Mouse (Mus musculus) brown adipose tissue, adult 24 weeks (tissue): ENCODE results near the gene Rbm18. TPM values are rescaled to one million over a fixed set of nuclear protein-coding genes. Genes with fewer than 3 reads are reported as not detected.
A peak's percentile ranks its signal among the peaks of the same experiment; 100 is the strongest.
"Not testable (repeated sequence)": the region's sequence is repeated elsewhere in the genome, so short reads cannot be mapped to it uniquely, and the experiment has no call there.

Source experiments
- H3K27ac ChIP-seq: fragments of 200-500 bp; replicated peaks from 2 replicates; pipeline ENCODE4 v1.5.1; 2012; ENCODE audit warnings: low read depth, mild to moderate bottlenecking, low read length
- H3K4me1 ChIP-seq: fragments of 200-500 bp; 2 replicates; pipeline ENCODE4 v1.6.1; 2012; ENCODE audit warnings: low read length, mixed read lengths; ENCODE audit not compliant: control insufficient read depth, insufficient read depth, insufficient read length
- H3K4me3 ChIP-seq: fragments of 200-500 bp; 2 replicates; pipeline ENCODE4 v1.5.1; 2012; ENCODE audit warnings: low read depth, mild to moderate bottlenecking, low read length, moderate library complexity; ENCODE audit not compliant: insufficient read depth
- polyA plus RNA-seq: library from polyadenylated mRNA; stranded (reverse); fragments of >200 nt; gene quantifications from 2 replicates; pipeline ENCODE4 v1.2.4, GENCODE M21; 2012; ENCODE audit not compliant: missing spikeins, insufficient read depth, insufficient read length

Gene Rbm18
- polyA plus RNA-seq: 20.0 and 23.1 TPM in 2 replicates

DNA sequence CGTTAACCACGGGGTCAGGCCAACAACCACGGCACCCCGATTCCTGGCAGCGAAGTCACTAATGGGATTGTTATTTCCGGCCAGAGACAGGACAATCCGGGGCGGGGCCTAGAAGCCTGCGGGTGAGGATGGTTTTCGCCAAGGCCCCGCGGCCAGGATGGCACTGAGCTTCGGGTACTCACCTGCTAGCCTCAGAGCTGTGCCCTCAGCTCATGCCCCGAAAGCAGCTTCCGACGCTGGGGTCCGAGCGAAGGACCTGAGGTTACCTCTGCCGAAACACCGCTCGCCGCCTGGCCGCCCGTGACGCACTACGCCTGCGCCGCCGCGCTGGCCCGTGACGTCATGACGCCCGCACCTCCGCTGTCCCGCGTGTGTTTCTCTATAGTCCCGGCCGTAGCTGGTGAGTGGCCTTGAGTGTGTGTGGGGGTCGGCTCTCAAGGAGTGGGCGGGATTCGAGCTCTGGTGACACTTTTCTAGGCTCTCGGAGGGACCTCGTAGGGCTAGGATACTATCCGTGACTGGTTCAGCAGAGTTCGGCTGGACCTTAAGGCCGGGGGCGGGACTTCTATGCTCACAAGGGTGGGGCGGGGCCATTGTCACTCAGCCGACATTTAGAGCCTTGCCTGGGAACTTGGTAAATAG, at the start of gene Rbm18, which contains the start of gene Mrrf:
Rbm18 (minus strand) TSS at position 474 of the 642 bp plus-strand sequence.
Mrrf (plus strand) TSS at position 90 of the 642 bp plus-strand sequence.
- peak within 1 kb of the TSS; percentile 87 for H3K4me3 ChIP-seq

DNA sequence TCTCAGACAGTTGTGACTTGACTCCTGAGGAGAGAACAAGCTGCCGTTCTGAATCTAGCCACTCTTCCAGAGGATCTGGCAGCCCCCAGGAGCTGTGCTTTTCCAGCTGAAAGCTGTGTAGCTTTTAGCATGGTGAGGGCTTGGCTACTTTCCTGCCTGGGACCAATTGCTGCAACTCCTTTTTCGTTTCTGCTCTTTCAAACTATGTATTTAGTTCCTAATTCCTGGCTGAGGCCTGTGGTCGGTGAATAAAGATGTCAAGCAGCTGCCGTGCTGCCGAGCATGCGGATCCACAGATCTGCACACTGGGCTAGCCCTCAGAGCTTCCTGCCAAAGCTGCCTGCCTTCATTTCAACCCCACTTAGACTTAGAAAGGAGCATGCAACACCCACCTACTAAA, 48.3 kb upstream of the Rbm18 start:
- no peak overlapping the region for H3K4me3 ChIP-seq
- no peak overlapping the region for H3K27ac ChIP-seq
- H3K4me1 ChIP-seq: no peaks in the 10 kb centered on the region

More for the DNA sequence above, at the start of gene Rbm18, which contains the start of gene Mrrf:
- peaks cover 8% of the 10 kb centered on the region; the same call in 1 of the 2 replicates for H3K4me1 ChIP-seq
- peak within 1 kb of the TSS; percentile 99 for H3K27ac ChIP-seq

DNA sequence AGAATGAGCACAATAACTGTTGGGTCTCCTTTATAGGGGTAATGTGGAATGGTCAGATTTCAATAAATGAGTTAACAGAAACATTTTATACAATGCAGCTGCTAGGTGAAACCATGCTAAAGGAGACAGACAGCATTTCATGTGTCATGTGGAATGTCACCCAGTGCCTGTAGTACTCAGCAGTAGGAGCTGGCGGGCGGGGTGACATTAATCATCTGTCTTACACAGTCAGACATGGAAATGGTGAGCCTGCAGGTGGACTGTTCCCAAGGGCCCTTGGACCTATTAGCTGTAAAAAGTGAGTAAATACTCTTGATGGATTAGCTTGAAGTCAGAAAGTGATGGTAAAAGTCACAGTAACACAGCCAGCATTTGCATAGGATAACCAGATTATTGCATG, 47.6 kb upstream of the Rbm18 start:
- no peak overlapping the region for H3K27ac ChIP-seq
- H3K4me3 ChIP-seq: no peak overlapping the region
- H3K4me1 ChIP-seq: no peaks in the 10 kb centered on the region

DNA sequence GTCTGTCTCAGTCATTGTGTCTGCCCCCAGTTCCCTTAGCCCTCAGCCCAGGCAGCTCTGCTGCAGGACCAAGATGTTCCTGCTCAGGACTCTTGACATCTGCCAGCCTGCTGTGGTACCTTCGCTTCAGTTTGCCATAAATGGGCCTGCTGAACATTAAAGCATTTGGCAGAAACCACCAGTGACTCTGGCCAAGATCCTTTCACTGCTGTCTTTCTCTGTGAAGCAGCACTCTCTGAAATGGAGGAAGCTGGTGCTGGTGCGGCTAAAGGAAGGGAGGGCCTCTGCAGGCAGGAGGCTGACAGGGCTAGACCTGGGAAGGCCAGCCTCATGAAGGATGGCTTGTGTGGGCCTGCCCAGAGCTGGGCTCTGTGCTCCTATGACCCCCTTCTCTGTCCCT, 46.7 kb upstream of the Rbm18 start:
- H3K4me1 ChIP-seq: no peaks in the 10 kb centered on the region
- H3K4me3 ChIP-seq: no peak overlapping the region
- H3K27ac ChIP-seq: no peak overlapping the region

DNA sequence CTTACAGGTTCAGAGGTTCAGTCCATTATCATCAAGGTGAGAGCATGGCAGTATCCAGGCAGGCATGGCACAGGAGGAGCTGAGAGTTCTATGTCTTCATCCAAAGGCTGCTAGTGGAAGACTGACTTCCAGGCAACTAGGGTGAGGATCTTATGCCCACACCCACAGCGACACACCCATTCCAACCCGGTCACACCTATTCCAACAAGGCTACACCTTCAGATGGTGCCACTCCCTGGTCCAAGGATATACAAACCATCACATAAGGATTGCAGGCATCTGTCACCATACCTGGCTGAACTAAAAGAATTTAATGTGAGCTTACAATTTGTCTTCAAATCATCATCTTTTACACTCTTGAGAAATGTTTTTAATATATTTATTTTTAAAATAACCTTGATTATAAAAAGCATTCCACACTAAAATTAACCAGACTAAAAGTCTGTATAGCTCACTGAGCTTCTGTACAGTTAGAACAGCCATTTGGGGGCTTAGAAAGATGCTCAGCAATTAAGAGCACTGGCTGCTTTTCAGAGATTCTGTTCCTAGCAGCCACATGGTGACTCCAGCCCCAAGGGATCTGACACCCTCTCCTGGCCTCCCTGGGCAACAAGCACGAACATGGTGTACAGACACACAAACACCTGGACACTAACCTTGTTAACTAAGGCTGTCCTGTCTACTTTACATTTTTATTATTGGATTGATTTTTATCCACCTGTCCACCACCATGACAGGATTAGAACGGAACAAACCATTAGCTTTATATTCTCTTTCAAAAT, 45.2 kb upstream of the Rbm18 start:
- not testable (repeated sequence) for H3K27ac ChIP-seq, H3K4me3 ChIP-seq, H3K4me1 ChIP-seq

DNA sequence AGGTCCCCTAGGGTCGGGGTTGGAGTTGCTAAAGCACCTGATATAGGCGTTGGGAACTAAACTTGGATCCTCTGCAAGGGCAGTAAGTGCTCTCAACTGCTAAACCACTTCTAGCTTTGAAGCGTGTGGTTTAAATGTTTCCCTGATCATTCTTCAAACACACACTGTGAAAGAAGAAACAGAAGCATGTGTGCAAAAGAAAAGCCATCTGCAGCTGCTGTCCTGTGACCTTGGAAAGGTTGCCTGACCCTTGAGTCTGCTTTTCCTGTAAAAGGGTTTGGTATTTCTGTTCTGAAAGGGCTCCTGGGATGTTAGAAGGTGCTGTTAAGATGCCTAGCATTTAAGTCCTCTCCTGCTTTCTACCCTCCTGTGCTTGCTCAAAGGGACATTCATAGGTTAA, 42.9 kb upstream of the Rbm18 start:
- Histone ChIP-seq H3K4me1 (no peaks in the 10 kb centered on the region), H3K4me3 (no peak overlapping the region), H3K27ac (no peak overlapping the region)

DNA sequence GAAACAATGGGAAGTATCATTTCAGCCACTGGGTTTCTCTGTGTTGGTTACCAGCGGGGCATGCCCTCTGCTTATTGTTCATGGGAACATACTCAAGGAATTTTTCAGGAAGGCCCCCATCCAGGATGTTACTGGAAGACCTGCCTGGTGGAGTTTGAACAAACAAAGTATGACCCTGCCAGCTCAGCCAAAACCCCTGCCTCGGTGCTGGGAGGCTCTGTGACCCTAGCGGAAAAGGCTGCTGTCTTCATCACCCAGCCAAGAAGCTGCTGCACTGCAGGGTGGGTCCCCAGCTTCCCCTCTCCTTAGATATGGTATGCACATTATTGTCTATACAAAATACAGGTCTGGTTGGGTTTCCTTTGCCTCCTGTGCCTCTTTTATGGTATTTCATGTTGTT, 36.0 kb upstream of the Rbm18 start:
- no peak overlapping the region for H3K4me3 ChIP-seq

DNA sequence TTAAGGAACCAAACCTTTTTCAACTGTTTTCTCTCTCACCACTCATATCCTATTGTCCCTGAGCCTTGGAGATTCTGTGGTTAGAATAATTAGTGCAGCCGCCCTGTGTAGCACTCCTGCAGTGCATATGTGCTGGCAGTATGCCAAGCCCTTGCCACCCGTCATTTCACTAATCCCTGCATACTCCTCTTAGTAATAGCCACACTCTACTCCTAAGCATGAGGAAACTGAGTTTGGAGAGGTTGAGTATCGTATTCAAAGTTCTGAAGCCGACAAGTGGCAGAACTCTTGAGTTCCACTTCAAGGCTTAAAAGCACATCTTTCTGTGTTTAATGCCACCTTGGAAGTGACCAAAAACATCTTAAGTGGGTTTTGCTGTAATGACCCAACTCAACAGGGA, 35.6 kb upstream of the Rbm18 start:
- Histone ChIP-seq H3K27ac (peak overlapping the region; percentile 36), H3K4me1 (peaks cover 13% of the 10 kb centered on the region), H3K4me3 (no peak overlapping the region)

More for the DNA sequence above, 36.0 kb upstream of the Rbm18 start:
- peak overlapping the region; percentile 36 for H3K27ac ChIP-seq
- H3K4me1 ChIP-seq: peaks cover 13% of the 10 kb centered on the region

DNA sequence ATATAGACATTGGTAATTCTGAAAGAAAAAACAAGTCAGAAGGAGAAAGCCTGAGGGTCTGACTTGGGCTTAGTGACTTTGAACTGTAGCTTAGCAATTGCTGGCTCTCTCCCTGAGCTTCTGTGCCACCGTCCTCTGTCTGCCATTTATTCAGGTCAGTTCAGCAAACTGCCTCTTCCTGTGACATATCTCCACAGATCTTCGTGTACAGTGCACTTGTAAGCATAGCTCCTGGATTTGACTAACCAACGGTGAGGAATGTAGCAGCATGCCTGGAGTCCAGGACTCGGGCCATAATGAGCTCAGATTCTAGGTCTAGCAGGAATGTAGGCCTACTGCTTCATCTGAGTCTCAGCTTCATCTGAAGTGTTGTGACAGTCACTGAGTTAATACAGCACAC, 32.6 kb upstream of the Rbm18 start:
- Histone ChIP-seq H3K4me3 (no peak overlapping the region), H3K27ac (no peak overlapping the region)

DNA sequence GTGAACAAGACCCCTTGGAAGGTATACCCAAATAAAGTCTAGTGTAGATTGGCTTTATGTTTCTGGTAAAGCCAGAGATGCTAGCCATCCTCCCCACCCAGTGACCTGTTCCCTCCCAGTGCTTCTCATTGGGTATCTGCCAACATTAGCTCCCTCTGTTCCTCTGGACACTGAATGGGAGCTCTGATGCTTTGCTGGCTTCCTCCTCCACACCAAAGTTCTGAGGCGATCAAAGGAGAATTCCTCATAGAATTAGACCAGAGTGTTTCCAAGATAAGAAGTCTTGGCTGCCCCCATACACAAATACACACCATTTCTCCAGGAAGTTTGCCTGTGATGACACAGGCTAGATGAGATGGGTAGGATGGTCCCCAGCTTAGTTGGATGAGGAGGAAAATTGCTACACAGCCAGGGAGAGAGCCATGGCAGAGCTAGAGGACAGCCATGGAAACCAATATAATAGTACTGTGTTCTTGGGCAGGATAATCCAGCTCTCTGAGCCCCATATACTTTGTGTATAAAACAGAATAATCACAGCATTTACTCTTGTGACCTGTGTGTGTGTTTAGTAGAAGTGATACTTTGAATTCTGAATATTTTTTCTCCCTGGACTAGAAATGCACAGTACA, 31.5 kb upstream of the Rbm18 start:
- Histone ChIP-seq H3K4me3 (no peak overlapping the region), H3K27ac (no peak overlapping the region), H3K4me1 (peaks cover 13% of the 10 kb centered on the region)

More for the DNA sequence above, 32.6 kb upstream of the Rbm18 start:
- H3K4me1 ChIP-seq: peaks cover 13% of the 10 kb centered on the region

DNA sequence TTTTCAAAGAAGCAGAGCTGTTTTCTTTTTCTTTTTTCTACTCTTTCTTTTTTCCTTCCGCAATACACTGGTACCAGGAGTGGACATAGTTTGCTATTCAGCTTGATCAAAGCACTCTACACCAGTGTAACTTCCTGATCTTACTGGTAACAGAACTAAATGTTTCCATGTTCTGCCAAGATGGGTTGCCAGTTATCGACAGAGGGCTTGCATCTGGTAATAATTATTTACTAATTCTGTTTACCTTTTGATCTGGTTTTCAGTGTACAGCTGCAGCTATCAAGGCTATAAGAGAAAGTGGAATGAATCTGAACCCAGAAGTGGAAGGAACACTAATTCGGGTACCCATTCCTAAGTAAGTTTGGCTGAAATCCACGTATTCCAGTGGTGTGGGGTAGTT, 22.8 kb upstream of the Rbm18 start:
- no peak overlapping the region for H3K4me3 ChIP-seq
- no peak overlapping the region for H3K27ac ChIP-seq

DNA sequence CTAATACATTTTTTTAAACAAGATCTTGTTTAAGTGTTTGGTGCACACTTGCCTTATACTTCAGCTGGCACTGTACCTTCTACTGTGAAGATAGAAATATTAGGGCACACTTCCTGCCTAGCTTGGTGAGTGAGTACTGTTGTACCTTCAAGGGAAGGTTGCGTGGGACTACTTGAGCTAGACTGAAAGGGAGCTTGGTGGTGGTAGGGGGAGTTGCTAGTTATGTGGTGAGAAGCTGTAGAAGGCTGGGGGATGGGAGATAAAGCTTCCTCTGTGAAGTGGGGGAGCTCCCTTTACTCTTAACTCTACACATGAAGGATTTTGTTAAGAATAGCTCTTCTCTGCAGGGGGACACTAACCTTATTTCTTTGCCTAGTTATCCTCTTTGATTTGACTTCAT, 20.9 kb upstream of the Rbm18 start:
- no peak overlapping the region for H3K4me3 ChIP-seq
- H3K27ac ChIP-seq: no peak overlapping the region
- H3K4me1 ChIP-seq: no peaks in the 10 kb centered on the region

More for the DNA sequence above, 22.8 kb upstream of the Rbm18 start:
- no peaks in the 10 kb centered on the region for H3K4me1 ChIP-seq

DNA sequence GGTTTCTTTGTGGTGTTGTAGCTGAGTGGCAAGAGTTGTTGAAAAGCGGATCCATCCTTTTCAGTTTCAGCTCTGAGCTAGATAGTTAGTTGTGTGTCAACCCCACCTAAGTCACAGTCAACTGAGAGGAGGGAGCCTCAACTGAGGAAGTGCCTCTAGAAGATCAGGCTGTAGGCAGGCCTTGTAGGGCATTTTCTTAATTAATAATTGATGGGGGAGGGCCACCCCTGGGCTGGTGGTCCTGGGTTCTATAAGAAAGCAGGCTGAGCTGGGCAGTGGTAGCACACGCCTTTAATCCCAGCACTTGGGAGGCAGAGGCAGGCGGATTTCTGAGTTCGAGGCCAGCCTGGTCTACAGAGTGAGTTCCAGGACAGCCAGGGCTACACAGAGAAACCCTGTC, 15.8 kb upstream of the Rbm18 start:
- not testable (repeated sequence) for H3K4me3 ChIP-seq, H3K4me1 ChIP-seq, H3K27ac ChIP-seq

DNA sequence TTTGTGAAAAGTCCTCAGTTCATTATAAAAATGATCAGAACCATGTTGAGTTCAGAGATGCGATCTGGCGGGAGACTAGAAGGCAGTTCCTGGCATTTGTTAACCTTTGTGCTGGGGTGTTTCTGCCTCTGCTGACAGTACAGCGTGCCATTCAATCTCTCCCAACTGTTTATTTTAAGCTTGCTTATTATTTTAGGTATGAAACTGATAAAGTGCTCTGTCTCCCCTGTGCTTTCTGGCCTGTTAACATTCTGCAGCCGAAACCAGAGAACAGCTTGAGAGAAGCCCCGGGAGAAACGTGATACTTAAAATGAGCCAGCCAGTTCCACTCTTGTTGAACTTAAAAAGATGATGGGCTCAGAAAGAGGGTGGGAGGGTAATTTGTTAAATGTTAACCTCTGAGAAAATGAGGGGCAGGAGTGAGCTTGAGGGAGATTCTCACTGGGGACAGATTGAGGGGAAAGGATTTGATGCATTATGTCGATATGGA, 12.3 kb upstream of the Rbm18 start:
- Histone ChIP-seq H3K4me3 (no peak overlapping the region), H3K27ac (no peak overlapping the region)

DNA sequence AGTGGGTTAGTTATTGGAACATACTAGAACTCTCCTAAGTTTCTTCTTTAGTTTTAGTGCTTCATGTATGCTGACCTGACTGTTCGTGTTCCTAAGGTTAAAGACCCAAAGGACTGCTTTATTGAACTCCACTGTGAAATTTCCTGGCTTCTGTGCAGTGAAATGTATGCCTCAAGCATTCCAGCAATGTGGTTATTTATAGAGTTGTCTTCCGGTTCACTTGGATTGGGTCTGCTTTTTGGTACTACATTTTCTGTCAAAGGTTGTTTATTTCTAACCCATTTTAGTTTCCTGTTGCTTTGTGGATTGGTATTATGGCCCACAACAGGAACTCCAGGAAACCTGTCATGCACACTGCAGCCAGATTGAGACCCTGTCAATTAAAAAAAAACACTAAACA, 2.5 kb upstream of the Rbm18 start:
- H3K4me3 ChIP-seq: no peak overlapping the region
- H3K4me1 ChIP-seq: peaks cover 8% of the 10 kb centered on the region; the same call in 1 of the 2 replicates
- H3K27ac ChIP-seq: peak overlapping the region; percentile 43; the same call in 1 of the 2 replicates

More for the DNA sequence above, 12.3 kb upstream of the Rbm18 start:
- no peaks in the 10 kb centered on the region for H3K4me1 ChIP-seq
